Mouse (Mus musculus): Measurements from ENCODE around the gene Ell.

The Ell gene

DNA sequence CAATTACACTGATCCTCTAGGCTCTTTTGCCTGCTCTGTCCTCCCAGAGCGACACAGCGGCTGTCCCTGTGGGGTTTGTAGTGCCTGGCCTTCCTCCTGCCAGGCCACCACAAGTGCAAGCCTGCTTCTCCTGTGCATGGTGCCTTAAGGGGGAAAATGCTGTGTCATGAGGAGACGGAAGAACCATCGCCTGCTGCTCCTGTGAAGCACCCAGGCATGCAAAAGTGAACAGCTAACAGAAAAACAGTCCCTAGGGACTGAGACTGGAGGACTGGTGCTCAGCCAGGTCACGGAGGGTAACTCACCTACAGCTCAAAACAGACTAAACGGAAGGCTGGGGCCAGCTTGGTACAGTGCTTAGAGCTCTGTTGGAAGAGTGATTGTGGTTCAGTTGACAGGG is 96.3 kb downstream of the Ell start:
- no peak for DNase-seq (ENCODE audit: extremely low spot score, low read depth, low spot score)

DNA sequence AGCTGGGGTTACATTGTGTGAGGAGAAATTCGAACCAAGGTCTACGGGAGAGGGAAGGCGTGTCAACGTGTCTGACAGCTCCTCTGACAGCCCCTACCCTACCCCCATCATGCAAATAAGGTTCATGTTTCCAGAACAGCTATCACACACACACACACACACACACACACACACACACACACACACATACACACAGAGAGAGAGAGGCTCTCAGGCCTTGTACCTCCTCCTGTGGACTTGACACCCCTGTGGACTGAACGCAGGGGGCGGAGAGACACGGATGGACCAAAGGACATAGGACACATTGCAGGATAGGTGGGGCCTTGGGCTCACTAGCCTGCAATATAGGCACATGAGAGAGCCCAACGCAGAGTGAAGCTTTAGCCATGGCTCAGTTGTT is 97.6 kb downstream of the Ell start:
- no peak for DNase-seq (ENCODE audit: extremely low spot score, low read depth, low spot score)

DNA sequence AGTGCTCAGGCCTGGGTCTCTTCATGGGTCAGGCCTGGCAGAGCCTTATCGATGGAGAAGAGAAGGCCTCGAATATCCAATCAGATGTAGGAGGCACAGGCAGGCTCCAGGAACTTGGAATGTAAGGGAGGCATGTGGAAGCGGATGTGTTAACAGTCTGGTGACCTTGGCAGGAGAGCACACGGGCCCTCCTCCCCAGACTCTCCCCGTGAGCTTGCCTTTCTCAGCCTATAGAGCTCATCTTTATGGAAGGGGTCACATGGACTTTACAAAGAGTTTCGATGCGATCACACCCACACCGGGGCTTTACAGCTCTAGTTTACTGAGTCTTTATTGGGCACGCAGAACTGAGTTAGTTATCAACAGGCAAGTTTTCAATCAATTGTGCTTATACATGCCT is 99.5 kb downstream of the Ell start:
- no peak for DNase-seq (ENCODE audit: extremely low spot score, low read depth, low spot score)

All from hindlimb bud, embryonic 11.5 days (tissue).